Mouse (Mus musculus) forebrain, postnatal 0 days (tissue): ENCODE measurements around the gene Jund. TPM values are rescaled to one million over a fixed set of nuclear protein-coding genes. Genes with fewer than 3 reads are reported as not detected.

Experiments used
- ATAC-seq: fragments of 200-750 bp; cut with Nextera tagmentation; 2 replicates; pipeline ENCODE4 v1.8.0; 2017; ENCODE audit warnings: mild to moderate bottlenecking, moderate library complexity
- DNase-seq: peaks from one replicate; pipeline ENCODE4 v3.0.0-alpha.2; 2015
- H3K27ac ChIP-seq: fragments of 300-500 bp; sonication (generic); 2 replicates; pipeline ENCODE4 v1.5.1; 2014; ENCODE audit warnings: low read depth, mild to moderate bottlenecking, antibody characterized with exemption, low read length, moderate library complexity, mixed read lengths
- H3K27me3 ChIP-seq: fragments of 300-500 bp; sonication (generic); 2 replicates; pipeline ENCODE4 v1.6.1; 2014; ENCODE audit warnings: mild to moderate bottlenecking, low read length, mixed read lengths; ENCODE audit not compliant: insufficient read depth
- H3K36me3 ChIP-seq: fragments of 300-500 bp; sonication (generic); 2 replicates; pipeline ENCODE4 v1.6.1; 2014; ENCODE audit warnings: mild to moderate bottlenecking, moderate library complexity; ENCODE audit not compliant: insufficient read depth
- H3K4me1 ChIP-seq: fragments of 300-500 bp; sonication (generic); 2 replicates; pipeline ENCODE4 v1.6.1; 2014; ENCODE audit warnings: antibody characterized with exemption; ENCODE audit not compliant: insufficient read depth
- H3K4me2 ChIP-seq: fragments of 300-500 bp; sonication (generic); 2 replicates; pipeline ENCODE4 v1.6.1; 2014; ENCODE audit warnings: low read depth, mild to moderate bottlenecking, moderate library complexity
- H3K4me3 ChIP-seq: fragments of 300-500 bp; sonication (generic); 2 replicates; pipeline ENCODE4 v1.5.1; 2014; ENCODE audit warnings: low read depth, low read length, mixed read lengths
- H3K9ac ChIP-seq: fragments of 300-500 bp; sonication (generic); 2 replicates; pipeline ENCODE4 v1.6.1; 2014; ENCODE audit warnings: mild to moderate bottlenecking
- H3K9me3 ChIP-seq: fragments of 300-500 bp; sonication (generic); 2 replicates; pipeline ENCODE4 v1.6.1; 2016; ENCODE audit warnings: low read length
- CTCF ChIP-seq: sonication (generic); IDR thresholded peaks from 2 replicates; pipeline ENCODE4 v1.5.1; 2016; ENCODE audit warnings: antibody characterized with exemption, control low read depth, low read depth
- WGBS: fragments of 180-500 bp; shearing (Covaris S2); extraction: QIAGEN DNeasy Blood & Tissue Kit; methylation state at CpG from one replicate; pipeline ENCODE4 v1.1.7; 2014; 5-methylcytosine and 5-hydroxymethylcytosine counted together
- polyA plus RNA-seq: library from polyadenylated mRNA; unstranded; fragments of >200 nt; fragmentation: Nextera tagmentation; extraction: Ambion mirVana; gene quantifications from 2 replicates; pipeline ENCODE4 v1.2.1, GENCODE M21; 2015
- total RNA-seq: library from RNA; depleted of rRNA; stranded (reverse); fragments of >200 nt; gene quantifications from 2 replicates; pipeline ENCODE4 v1.2.3, GENCODE M21; 2014

Gene Jund
- total and polyA plus RNA-seq, 2 experiments from 2014 or later = 114 to 392 TPM

DNA sequence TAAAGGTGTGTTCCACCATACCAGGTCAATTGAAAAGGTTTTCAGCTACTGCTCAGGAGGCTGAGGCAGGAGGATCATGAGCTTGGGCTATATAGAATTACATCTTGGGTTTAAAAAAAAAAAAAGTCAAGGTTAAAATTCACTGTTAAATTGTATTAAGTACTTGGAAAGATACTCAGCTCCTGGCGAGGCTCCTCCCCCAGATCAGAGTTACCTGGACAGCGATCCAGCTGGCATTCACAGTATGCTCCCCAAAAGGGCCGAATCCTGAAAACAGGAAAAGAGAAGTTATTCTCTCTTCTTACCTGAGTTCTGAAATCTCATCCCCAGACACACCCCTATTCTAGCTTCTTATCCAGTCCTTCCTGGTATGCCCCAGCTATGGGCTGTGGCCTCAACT lies 41.5 kb upstream of the Jund start:
- H3K4me3 ChIP-seq = no peak overlapping the region
- TF ChIP-seq CTCF = no peak
- ATAC-seq = no peak
- H3K9me3 ChIP-seq = no peaks in the 10 kb centered on the region
- 0 out of 2 replicates have a peak, but pooled peaks cover 6% of the 10 kb centered on the region for H3K36me3 ChIP-seq
- H3K4me1 ChIP-seq = peaks cover 3% of the 10 kb centered on the region; the same call in 1 of the 2 replicates
- H3K27ac ChIP-seq = no peak overlapping the region
- no peak for DNase-seq
- H3K9ac ChIP-seq = no peak overlapping the region
- no peaks in the 10 kb centered on the region for H3K27me3 ChIP-seq
- 99% methylated on average over 3 of the region's 3 CpGs for WGBS
- no peak overlapping the region for H3K4me2 ChIP-seq

DNA sequence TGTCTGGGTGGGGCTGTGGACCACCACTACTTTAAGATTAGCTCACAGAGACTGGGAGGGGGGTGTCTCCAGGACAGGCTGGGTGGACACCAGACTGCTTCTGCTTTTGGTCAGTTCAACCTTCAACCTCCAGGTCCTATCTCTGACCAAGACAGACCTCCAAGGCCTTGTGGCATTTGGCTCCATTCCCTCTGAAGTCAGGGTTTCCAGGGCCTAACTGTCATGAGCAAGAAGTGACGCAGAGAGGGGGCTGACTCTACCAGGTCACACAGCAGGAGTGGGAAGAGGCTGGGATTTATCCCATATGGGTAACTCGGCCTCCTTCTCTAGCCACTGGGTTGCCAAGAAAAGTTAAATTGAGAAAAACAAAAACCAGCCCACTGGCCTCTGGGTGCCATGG lies 41.0 kb upstream of the Jund start:
- Histone ChIP-seq H3K4me3 (no peak overlapping the region), H3K9ac (no peak overlapping the region), H3K4me2 (no peak overlapping the region), H3K9me3 (no peaks in the 10 kb centered on the region), H3K27me3 (no peaks in the 10 kb centered on the region), H3K36me3 (0 out of 2 replicates have a peak, but pooled peaks cover 3% of the 10 kb centered on the region), H3K27ac (no peak overlapping the region), H3K4me1 (peaks cover 3% of the 10 kb centered on the region; the same call in 1 of the 2 replicates)
- TF ChIP-seq CTCF = no peak
- DNase-seq (no peak), ATAC-seq (no peak)
- WGBS = 78% methylated on average over 2 of the region's 2 CpGs

DNA sequence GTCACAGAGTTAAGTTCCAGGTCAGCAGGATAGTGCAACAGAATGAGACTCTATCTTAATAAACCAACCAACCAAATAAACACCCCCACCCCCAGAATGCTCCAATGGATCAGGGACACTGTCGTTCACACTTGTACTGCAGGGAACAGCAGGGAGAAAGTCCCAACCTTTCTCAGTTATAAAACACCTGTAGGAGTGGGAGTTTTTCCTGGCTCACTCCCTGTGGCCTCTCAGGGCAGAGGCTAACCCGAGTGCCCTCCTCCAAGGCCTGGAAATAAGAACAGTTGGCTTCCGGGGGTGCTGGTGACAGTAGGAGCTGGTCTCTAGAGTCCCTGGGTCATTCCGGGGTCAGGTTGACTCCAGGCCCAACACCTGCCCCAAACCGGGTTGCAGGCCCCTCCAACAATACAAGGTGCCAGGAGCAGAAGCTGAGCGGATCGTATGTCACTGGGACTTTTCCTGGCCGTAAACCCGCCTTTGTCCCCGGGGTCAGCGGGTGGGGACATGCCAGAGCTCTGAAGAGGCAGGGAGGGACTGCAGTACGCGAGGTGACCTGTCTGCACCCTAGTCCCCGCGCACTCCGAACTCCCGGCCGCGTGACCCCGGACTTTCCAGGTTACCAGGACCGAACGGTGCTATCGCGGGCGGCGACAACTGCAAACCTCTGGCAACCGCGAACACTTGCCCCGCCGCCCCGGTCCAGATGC lies 39.7 kb upstream of the Jund start:
- Histone ChIP-seq H3K27me3 (no peaks in the 10 kb centered on the region), H3K4me2 (peak overlapping the region; percentile 96), H3K9me3 (no peaks in the 10 kb centered on the region), H3K4me3 (peak overlapping the region; percentile 74), H3K36me3 (0 out of 2 replicates have a peak, but pooled peaks cover 3% of the 10 kb centered on the region), H3K9ac (peak overlapping the region; percentile 73), H3K27ac (peak overlapping the region; percentile 21; the same call in 1 of the 2 replicates), H3K4me1 (peaks cover 3% of the 10 kb centered on the region; the same call in 1 of the 2 replicates)
- ATAC-seq (no peak; the same call in 1 of the 2 replicates), DNase-seq (no peak)
- no peak for TF ChIP-seq CTCF
- 1% methylated on average over 31 of the region's 31 CpGs for WGBS

DNA sequence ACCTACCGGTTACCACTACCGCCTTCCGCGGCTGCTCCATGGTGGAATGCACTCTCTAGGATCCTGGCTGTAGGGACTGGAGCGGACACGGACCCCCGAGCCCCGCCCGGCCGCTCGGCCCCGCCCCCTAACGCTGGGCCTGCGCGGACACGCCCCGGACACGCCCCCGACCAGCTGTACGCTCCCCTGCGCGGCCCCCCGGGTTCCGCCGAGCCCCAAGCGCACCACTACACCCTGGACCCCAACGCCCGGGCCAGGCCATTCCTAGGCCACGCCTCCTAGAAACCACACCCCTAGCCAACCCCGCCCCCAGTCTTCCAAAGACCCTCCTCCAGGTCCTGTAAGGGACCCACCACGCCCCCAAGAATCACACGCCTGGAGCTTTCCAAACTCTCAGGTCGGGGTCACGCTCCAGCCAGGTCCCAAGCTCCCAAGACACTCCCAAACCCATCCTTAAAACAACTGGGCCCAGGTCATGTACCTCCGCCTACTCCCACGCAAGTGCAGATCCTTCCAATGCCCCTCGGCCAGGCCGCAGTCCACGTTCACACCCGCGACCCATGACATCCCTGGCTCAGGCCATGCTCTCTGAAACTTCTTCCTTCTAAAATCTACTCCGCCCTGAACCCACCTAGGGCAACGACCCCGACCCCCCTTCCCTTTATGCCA lies 39.0 kb upstream of the Jund start:
- Histone ChIP-seq H3K4me1 (peaks cover 3% of the 10 kb centered on the region; the same call in 1 of the 2 replicates), H3K27me3 (no peaks in the 10 kb centered on the region), H3K36me3 (0 out of 2 replicates have a peak, but pooled peaks cover 3% of the 10 kb centered on the region), H3K27ac (peak overlapping the region; percentile 21; the same call in 1 of the 2 replicates), H3K9ac (peak overlapping the region; percentile 73), H3K4me2 (peak overlapping the region; percentile 96), H3K9me3 (no peaks in the 10 kb centered on the region), H3K4me3 (peak overlapping the region; percentile 74)
- DNase-seq = peak; percentile 80
- WGBS = 4% methylated on average over 44 of the region's 44 CpGs
- no peak for TF ChIP-seq CTCF
- peak; percentile 86 for ATAC-seq

DNA sequence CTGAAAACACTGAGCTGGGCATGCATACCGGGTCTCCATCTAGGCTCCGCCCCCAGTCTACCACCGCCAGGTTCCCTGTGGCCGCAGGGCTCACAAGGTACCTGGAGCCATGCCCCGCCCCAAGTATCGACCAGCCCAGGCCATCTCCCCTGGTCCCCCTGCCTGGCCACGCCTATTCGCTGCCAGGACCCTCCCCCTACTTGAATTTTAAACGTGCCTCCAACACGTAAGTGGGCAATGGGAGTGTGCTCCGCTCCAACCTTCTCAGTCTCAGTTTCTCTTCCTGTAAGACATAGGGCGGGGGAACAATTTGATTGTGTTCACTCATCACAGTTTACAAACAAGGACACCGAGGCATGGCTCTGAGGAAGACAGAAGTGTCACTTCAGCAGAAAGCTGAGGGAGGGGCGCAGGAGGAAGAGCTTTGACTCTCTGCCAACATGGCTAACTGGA lies 38.5 kb upstream of the Jund start, which contains the start of gene Pgpep1:
TSS of gene Pgpep1 (minus strand) at position 116 of the 453 bp plus-strand sequence.
- Histone ChIP-seq H3K9ac (peak within 1 kb of the TSS; percentile 73), H3K36me3 (0 out of 2 replicates have a peak, but pooled peaks cover 3% of the 10 kb centered on the region), H3K4me3 (peak within 1 kb of the TSS; percentile 74), H3K9me3 (no peaks in the 10 kb centered on the region), H3K4me1 (peaks cover 3% of the 10 kb centered on the region; the same call in 1 of the 2 replicates), H3K4me2 (peak within 1 kb of the TSS; percentile 96), H3K27ac (peak within 1 kb of the TSS; percentile 21; the same call in 1 of the 2 replicates), H3K27me3 (no peaks in the 10 kb centered on the region)
- 4% methylated on average over 14 of the region's 14 CpGs for WGBS
- no peak for TF ChIP-seq CTCF
- peak; percentile 21 for ATAC-seq
- DNase-seq = peak; percentile 43

DNA sequence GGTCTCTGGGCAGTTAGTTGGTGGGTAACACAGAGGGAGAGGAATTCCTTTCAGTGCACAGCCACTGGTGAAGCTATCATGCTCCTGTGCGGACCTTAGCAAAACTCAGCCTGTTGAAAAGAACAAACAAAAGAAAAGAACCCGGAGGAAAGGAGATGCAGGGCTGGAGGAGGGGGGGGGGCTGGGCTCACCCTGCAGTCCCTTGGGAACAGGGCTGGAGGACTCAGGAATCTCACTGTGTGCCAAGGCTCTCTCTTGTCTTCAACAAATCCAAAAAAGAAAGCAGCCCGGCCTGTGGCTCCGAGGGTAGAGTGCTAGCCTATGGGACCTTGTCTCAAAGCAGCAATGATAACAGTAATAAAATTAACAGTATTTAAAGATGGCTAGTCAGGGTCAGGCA lies 35.1 kb upstream of the Jund start:
- DNase-seq = no peak

More for the DNA sequence above, 35.1 kb upstream of the Jund start:
- Histone ChIP-seq H3K27ac (no peak overlapping the region), H3K9me3 (no peaks in the 10 kb centered on the region), H3K4me2 (no peak overlapping the region), H3K36me3 (no peaks in the 10 kb centered on the region), H3K4me1 (peaks cover 3% of the 10 kb centered on the region; the same call in 1 of the 2 replicates), H3K4me3 (no peak overlapping the region), H3K27me3 (no peaks in the 10 kb centered on the region), H3K9ac (no peak overlapping the region)
- 22% methylated on average over 4 of the region's 4 CpGs for WGBS
- TF ChIP-seq CTCF = no peak
- ATAC-seq = 0 out of 2 replicates have a peak, but pooled peaks have one; percentile 12
